Mouse (Mus musculus) CD4-positive, CD25-positive, alpha-beta regulatory T cell, adult 2 months (primary cell): Measurements from ENCODE around the gene Itpkb.
A peak's percentile ranks its signal among the peaks of the same experiment; 100 is the strongest.

Experiments
- DNase-seq: peaks from one replicate; pipeline ENCODE4 v3.0.0-alpha.2; 2012; ENCODE audit warnings: low read depth, low spot score

Gene Itpkb

GRCm38 (mm10) chr1:180393017-180393797 lies 62.9 kb downstream of the Itpkb start:
- peak; percentile 71 for DNase-seq

GRCm38 (mm10) chr1:180393873-180394272 lies 63.6 kb downstream of the Itpkb start:
- no peak for DNase-seq

GRCm38 (mm10) chr1:180397734-180398133 lies 67.4 kb downstream of the Itpkb start:
- peak; percentile 70 for DNase-seq

- DNase-seq: peak; percentile 59
These were observed 68.2 kb downstream of the Itpkb start for GRCm38 (mm10) chr1:180398446-180398845.

GRCm38 (mm10) chr1:180400691-180401455 lies 70.6 kb downstream of the Itpkb start:
- DNase-seq: no peak

GRCm38 (mm10) chr1:180401725-180402124 lies 71.4 kb downstream of the Itpkb start:
- peak; percentile 87 for DNase-seq

GRCm38 (mm10) chr1:180402481-180403081 lies 72.3 kb downstream of the Itpkb start:
- DNase-seq: no peak

- no peak for DNase-seq
These were observed 73.0 kb downstream of the Itpkb start for GRCm38 (mm10) chr1:180403357-180403693.

GRCm38 (mm10) chr1:180403694-180404606 lies 73.7 kb downstream of the Itpkb start:
- DNase-seq: peak; percentile 89

- DNase-seq: no peak
These were observed 74.4 kb downstream of the Itpkb start for GRCm38 (mm10) chr1:180404706-180405105.

- no peak for DNase-seq
These were observed 75.5 kb downstream of the Itpkb start for GRCm38 (mm10) chr1:180405576-180406335.

- no peak for DNase-seq
These were observed 76.2 kb downstream of the Itpkb start for GRCm38 (mm10) chr1:180406336-180407035.

- DNase-seq: peak; percentile 87
These were observed 76.9 kb downstream of the Itpkb start for GRCm38 (mm10) chr1:180407171-180407671.

- DNase-seq: peak; percentile 46
These were observed 77.7 kb downstream of the Itpkb start for GRCm38 (mm10) chr1:180407727-180408719.

GRCm38 (mm10) chr1:180408832-180409231 lies 78.5 kb downstream of the Itpkb start:
- no peak for DNase-seq

- DNase-seq: no peak
These were observed 79.5 kb downstream of the Itpkb start for GRCm38 (mm10) chr1:180409771-180410170.

GRCm38 (mm10) chr1:180410306-180410705 lies 80.0 kb downstream of the Itpkb start:
- no peak for DNase-seq

- DNase-seq: no peak
These were observed 84.8 kb downstream of the Itpkb start for GRCm38 (mm10) chr1:180415064-180415463.

- DNase-seq: no peak
These were observed 85.6 kb downstream of the Itpkb start for GRCm38 (mm10) chr1:180415836-180416235.
